Mouse (Mus musculus): ENCODE data around the gene Grin3b. TPM values are rescaled to one million over a fixed set of nuclear protein-coding genes. Genes with fewer than 3 reads are reported as not detected.
A peak's percentile ranks its signal among the peaks of the same experiment; 100 is the strongest.

The Grin3b gene
- polyA plus RNA-seq, 2 experiments from 2014 or later, result not detected

DNA sequence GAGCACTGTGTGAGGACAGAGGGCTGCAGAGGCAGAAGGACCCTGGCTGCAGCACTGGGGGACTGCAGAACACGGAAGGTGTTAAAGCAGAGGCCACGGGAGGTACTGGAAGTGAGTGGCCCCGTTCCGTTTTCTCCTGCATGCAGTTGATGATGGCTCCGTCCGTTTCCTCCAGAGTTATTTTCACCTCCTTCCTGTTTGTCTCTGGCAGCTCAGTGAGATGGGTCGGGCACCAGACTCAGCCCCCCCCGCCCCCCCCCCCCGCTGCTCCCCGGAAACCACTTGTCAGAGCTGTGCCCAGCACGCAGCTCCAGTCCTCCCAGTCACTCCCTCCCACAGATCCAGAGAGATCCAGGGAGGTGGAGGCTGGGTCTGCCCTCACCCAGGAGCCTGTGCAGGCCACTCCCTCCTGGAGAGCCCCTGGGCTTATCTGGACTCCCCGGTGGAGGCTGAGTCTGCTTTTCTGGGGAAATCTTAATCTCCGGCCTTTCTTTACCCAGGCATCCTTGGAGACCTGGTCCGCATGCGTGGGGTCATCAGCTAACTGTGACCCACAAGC, 48.3 kb downstream of the Grin3b start:
- ATAC-seq, result peak; percentile 19

DNA sequence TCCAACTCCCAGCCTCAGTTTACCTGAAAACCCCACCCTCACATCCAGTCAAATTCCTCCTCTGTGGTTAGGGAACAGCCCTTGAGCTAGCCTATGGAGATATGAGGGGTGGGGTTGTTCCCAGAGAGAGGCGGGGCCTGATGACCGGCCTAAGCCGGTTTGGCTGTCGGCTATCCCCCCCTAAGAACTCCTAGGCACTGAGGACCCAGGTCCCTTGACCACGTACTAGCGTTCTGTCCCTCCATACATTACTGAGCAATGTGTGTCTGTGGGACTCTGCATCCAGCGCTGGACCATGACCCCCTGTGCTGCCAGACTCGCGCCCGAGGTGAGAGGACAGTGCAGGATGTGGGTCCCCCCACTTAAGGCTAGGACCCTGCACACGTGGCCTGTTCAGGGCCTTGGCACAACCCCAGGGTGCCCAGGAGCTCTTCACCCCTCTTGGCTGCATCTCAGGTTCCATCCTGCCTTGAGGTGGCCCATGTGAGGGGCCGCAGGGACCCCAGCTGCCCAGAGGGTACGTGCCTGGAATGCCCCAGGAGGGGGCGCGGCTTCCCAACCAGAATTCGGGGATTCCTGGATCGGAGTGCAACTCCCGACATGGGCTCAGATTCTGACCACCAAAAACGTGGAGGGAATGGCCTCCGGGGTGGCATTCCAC, 49.1 kb downstream of the Grin3b start:
- ATAC-seq, result no peak

GRCm38 (mm10) chr10:80020191-80020590, 49.7 kb downstream of the Grin3b start:
- ATAC-seq, result no peak

DNA sequence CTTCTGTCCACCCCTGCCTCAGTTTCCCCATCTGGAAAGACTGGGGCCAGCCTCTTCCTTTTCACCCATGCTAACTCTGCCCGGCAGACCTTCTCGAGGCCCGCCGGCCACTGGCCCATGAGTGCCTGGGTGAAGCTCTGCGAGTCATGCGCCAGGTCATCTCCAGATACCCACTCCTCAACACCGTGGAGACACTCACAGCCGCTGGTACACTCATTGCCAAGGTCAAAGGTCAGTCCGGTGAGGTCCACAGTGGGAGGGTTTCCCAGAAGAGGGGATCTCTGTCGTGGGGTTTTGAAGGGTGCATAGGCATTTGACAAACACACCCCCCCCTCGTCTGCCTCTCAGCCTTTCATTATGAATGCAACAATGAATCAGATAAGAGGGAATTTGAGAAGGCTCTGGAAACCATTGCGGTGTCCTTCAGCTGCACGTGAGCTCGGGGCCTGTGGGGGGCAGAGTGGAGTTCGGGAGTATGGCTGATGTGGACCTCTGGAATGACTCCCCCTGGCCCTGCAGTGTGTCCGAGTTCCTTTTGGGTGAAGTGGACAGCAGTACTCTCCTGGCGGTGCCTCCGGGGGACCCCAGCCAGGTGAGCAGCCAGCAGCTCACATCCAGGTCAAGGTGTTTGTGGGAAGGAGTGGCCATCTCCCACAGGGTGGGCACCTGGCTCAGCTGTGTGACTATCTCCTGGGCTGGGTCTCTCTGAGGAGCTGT, 50.2 kb downstream of the Grin3b start:
- no peak for ATAC-seq

- no peak for ATAC-seq
These were observed 50.8 kb downstream of the Grin3b start for GRCm38 (mm10) chr10:80021320-80021641.

DNA sequence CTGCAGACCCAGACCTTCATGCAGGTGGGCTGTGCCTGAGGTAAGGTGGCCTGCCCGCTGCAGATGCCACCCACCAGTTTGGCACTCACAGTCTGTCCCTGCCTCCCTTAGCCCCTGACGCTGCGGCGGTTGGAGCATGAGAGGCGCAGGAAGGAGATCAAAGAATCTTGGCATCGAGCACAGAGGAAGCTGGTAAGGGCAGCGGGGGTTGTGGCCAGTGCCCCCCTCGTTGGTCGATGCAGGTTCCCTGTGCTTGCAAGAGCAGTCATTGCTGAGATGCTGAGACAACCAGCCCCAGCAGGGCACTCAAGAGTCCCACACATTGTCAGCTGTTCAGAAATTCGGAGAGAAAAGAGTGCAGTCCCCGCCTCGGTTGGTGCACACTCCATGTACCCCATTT, 51.6 kb downstream of the Grin3b start:
- no peak for ATAC-seq

GRCm38 (mm10) chr10:80022806-80023205, 52.3 kb downstream of the Grin3b start:
- no peak for ATAC-seq

- peak; percentile 19 for ATAC-seq
These were observed 53.2 kb downstream of the Grin3b start for GRCm38 (mm10) chr10:80023758-80024157.

GRCm38 (mm10) chr10:80024229-80025043, 53.9 kb downstream of the Grin3b start:
- peak; percentile 91 for ATAC-seq

- ATAC-seq, result no peak
These were observed 54.5 kb downstream of the Grin3b start for GRCm38 (mm10) chr10:80025044-80025347.

DNA sequence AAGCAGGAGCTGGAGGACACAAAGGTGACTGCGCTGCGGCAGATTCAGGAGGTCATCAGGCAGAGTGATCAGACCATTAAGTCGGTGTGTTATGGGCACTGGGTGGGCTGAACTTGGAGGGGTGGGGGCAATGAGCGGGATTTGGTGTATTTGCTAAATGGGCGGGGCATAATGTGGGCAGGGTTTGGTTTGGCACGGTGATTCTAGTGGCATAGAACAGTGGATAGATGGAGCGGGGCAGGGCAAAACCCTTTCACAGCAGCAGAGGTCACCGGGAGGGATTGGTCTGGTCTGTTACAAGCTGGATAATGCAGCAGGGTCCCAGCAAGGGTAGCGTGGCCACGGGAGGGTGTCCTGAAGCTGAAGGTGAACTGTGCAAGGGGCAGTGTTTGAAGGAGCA, 54.9 kb downstream of the Grin3b start:
- ATAC-seq, result no peak

- ATAC-seq, result no peak
These were observed 55.4 kb downstream of the Grin3b start for GRCm38 (mm10) chr10:80025889-80026288.

Other genes starting within 250 kb of the Grin3b start
- 10 to 100 TPM; 13.6 to 21.4 TPM for gene Polrmt, start 224.1 kb upstream of the Grin3b start, polyA plus RNA-seq (2017; shearing (Covaris generic))
- gene Fgf22, start 215.6 kb upstream of the Grin3b start, polyA plus RNA-seq (2017; shearing (Covaris generic)), result not detected
- gene Rnf126, start 203.8 kb upstream of the Grin3b start, polyA plus RNA-seq (2017; shearing (Covaris generic)), result 1 to 10 TPM; 3.9 to 4.4 TPM
- under 1 TPM in 1 of 2 experiments, not detected in 1; 0.86 TPM for gene Fstl3, start 193.4 kb upstream of the Grin3b start, polyA plus RNA-seq (2017; shearing (Covaris generic))
- gene Prss57, start 179.8 kb upstream of the Grin3b start, polyA plus RNA-seq (2017; shearing (Covaris generic)), result 1 to 10 TPM in 1 of 2 experiments, under 1 TPM in 1; 0.76 to 1.1 TPM
- gene Palm, start 177.1 kb upstream of the Grin3b start, polyA plus RNA-seq (2017; shearing (Covaris generic)), result under 1 TPM; 0.55 to 0.95 TPM
- gene Misp, start 149.7 kb upstream of the Grin3b start, polyA plus RNA-seq (2017; shearing (Covaris generic)), result not detected
- 100 to 1,000 TPM in 1 of 2 experiments, 10 to 100 TPM in 1; 94.0 to 159 TPM for gene Ptbp1, start 116.3 kb upstream of the Grin3b start, polyA plus RNA-seq (2017; shearing (Covaris generic))
- not detected for gene Prtn3, start 96.2 kb upstream of the Grin3b start, polyA plus RNA-seq (2017; shearing (Covaris generic))
- 1 to 10 TPM; 1.6 to 2.1 TPM for gene Plppr3, start 96.1 kb upstream of the Grin3b start, polyA plus RNA-seq (2017; shearing (Covaris generic))
- not detected for gene Elane, start 84.5 kb upstream of the Grin3b start, polyA plus RNA-seq (2017; shearing (Covaris generic))
- gene Cfd, start 79.9 kb upstream of the Grin3b start, polyA plus RNA-seq (2017; shearing (Covaris generic)), result not detected
- gene Med16, start 61.8 kb upstream of the Grin3b start, polyA plus RNA-seq (2017; shearing (Covaris generic)), result 10 to 100 TPM in 1 of 2 experiments, 1 to 10 TPM in 1; 6.7 to 10.5 TPM
- not detected for gene Gm26602, start 59.9 kb upstream of the Grin3b start, polyA plus RNA-seq (2017; shearing (Covaris generic))
- under 1 TPM in 1 of 2 experiments, not detected in 1; 0.22 TPM for gene Kiss1r, start 53.7 kb upstream of the Grin3b start, polyA plus RNA-seq (2017; shearing (Covaris generic))
- 100 to 1,000 TPM in 1 of 2 experiments, 10 to 100 TPM in 1; 92.3 to 122 TPM for gene R3hdm4, start 49.5 kb upstream of the Grin3b start, polyA plus RNA-seq (2017; shearing (Covaris generic))
- 1 to 10 TPM; 2.1 to 2.5 TPM for gene Arid3a, start 43.7 kb upstream of the Grin3b start, polyA plus RNA-seq (2017; shearing (Covaris generic))
- 10 to 100 TPM; 63.9 to 70.0 TPM for gene Wdr18, start 10.6 kb upstream of the Grin3b start, polyA plus RNA-seq (2017; shearing (Covaris generic))
- gene Tmem259, start 13.6 kb downstream of the Grin3b start, polyA plus RNA-seq (2017; shearing (Covaris generic)), result 1 to 10 TPM; 1.9 to 3.8 TPM
- 100 to 1,000 TPM; 828 to 877 TPM for gene Cnn2, start 17.9 kb downstream of the Grin3b start, polyA plus RNA-seq (2017; shearing (Covaris generic))
- 10 to 100 TPM; 13.2 to 17.0 TPM for gene Abca7, start 25.8 kb downstream of the Grin3b start, polyA plus RNA-seq (2017; shearing (Covaris generic))
- 100 to 1,000 TPM; 196 to 326 TPM for gene Arhgap45, start 45.9 kb downstream of the Grin3b start, polyA plus RNA-seq (2017; shearing (Covaris generic))
- 100 to 1,000 TPM; 174 to 175 TPM for gene Polr2e, start 69.1 kb downstream of the Grin3b start, polyA plus RNA-seq (2017; shearing (Covaris generic))
- 100 to 1,000 TPM; 346 to 370 TPM for gene Gpx4, start 76.5 kb downstream of the Grin3b start, polyA plus RNA-seq (2017; shearing (Covaris generic))
- gene Sbno2, start 134.9 kb downstream of the Grin3b start, polyA plus RNA-seq (2017; shearing (Covaris generic)), result 10 to 100 TPM; 26.8 to 32.5 TPM
- gene Stk11, start 145.1 kb downstream of the Grin3b start, polyA plus RNA-seq (2017; shearing (Covaris generic)), result 10 to 100 TPM; 22.1 to 25.4 TPM
- 100 to 1,000 TPM; 338 to 428 TPM for gene Atp5d, start 167.9 kb downstream of the Grin3b start, polyA plus RNA-seq (2017; shearing (Covaris generic))
- gene Cbarp, start 170.1 kb downstream of the Grin3b start, polyA plus RNA-seq (2017; shearing (Covaris generic)), result under 1 TPM; 0.74 to 0.96 TPM
- gene Midn, start 177.6 kb downstream of the Grin3b start, polyA plus RNA-seq (2017; shearing (Covaris generic)), result 1 to 10 TPM; 7.3 to 9.2 TPM
- gene Cirbp, start 195.3 kb downstream of the Grin3b start, polyA plus RNA-seq (2017; shearing (Covaris generic)), result 100 to 1,000 TPM; 132 to 177 TPM
- gene 1600002K03Rik, start 202.2 kb downstream of the Grin3b start, polyA plus RNA-seq (2017; shearing (Covaris generic)), result 10 to 100 TPM; 18.0 to 22.7 TPM
- not detected for gene Efna2, start 208.8 kb downstream of the Grin3b start, polyA plus RNA-seq (2017; shearing (Covaris generic))

All from activated CD4-positive, CD25-positive, alpha-beta regulatory T cell, adult 4 months (primary cell).